Mouse (Mus musculus) right cerebral cortex, adult 2 months (tissue): ENCODE results near the gene Rmi2.

Experiments
- DNase-seq, 2 experiments: peaks; one replicate each; pipeline ENCODE4 v3.0.0; 2021 to 2022; ENCODE audit warnings: low spot score in 2 of 2

Gene Rmi2

GRCm38 (mm10) chr16:10919856-10920255 lies 85.0 kb downstream of the Rmi2 start:
- no peak for DNase-seq

GRCm38 (mm10) chr16:10923561-10923960 lies 88.7 kb downstream of the Rmi2 start:
- DNase-seq, result no peak

- no peak for DNase-seq
Observed at GRCm38 (mm10) chr16:10925591-10926180, 90.8 kb downstream of the Rmi2 start.

GRCm38 (mm10) chr16:10927026-10927425 lies 92.2 kb downstream of the Rmi2 start:
- no peak for DNase-seq

- no peak for DNase-seq
Observed at GRCm38 (mm10) chr16:10933372-10933771, 98.5 kb downstream of the Rmi2 start.

- no peak for DNase-seq
Observed at GRCm38 (mm10) chr16:10934047-10934446, 99.2 kb downstream of the Rmi2 start.

- no peak for DNase-seq
Observed at GRCm38 (mm10) chr16:10936700-10937319, 102.0 kb downstream of the Rmi2 start.

GRCm38 (mm10) chr16:10937497-10937896 lies 102.6 kb downstream of the Rmi2 start:
- DNase-seq, result no peak

GRCm38 (mm10) chr16:10939932-10940331 lies 105.1 kb downstream of the Rmi2 start:
- DNase-seq, result no peak

- DNase-seq, result no peak
Observed at GRCm38 (mm10) chr16:10940661-10941060, 105.8 kb downstream of the Rmi2 start.
